Mouse (Mus musculus) lung, adult 2 months (tissue): ENCODE results near the gene Atat1. TPM values are rescaled to one million over a fixed set of nuclear protein-coding genes. Genes with fewer than 3 reads are reported as not detected.

Experiments
- DNase-seq: peaks from one replicate; pipeline ENCODE4 v3.0.0; 2022
- H3K4me1 ChIP-seq: fragments of 200-500 bp; 2 replicates; pipeline ENCODE4 v1.6.1; 2011; ENCODE audit warnings: low read length; ENCODE audit not compliant: control insufficient read depth, insufficient read depth
- H3K4me3 ChIP-seq: fragments of 200-500 bp; replicated peaks from 2 replicates; pipeline ENCODE3; 2011; ENCODE audit warnings: low read depth, mild to moderate bottlenecking, control low read depth, low read length; ENCODE audit errors: extremely low read depth
- CTCF ChIP-seq: fragments of 200-500 bp; IDR thresholded peaks from 2 replicates; pipeline ENCODE4 v1.5.1; 2011; ENCODE audit warnings: mild to moderate bottlenecking, low read length, control low read depth; ENCODE audit not compliant: insufficient read depth
- POLR2A ChIP-seq: fragments of 200-500 bp; IDR thresholded peaks from 2 replicates; pipeline ENCODE4 v1.6.1; 2011; ENCODE audit warnings: low read depth, mild to moderate bottlenecking, control low read depth, low read length, borderline replicate concordance; ENCODE audit errors: extremely low read depth
- WGBS: fragments of 180-500 bp; shearing (Covaris S2); methylation state at CpG from one replicate; pipeline ENCODE4 v1.1.7; 2018; 5-methylcytosine and 5-hydroxymethylcytosine counted together
- polyA plus RNA-seq: library from polyadenylated mRNA; depleted of rRNA; stranded (reverse); fragments of >200 nt; gene quantifications from 2 replicates; pipeline ENCODE4 v1.2.3, GENCODE M21; 2012

Gene Atat1
- polyA plus RNA-seq, 1 experiment = 49.4 TPM

- H3K4me3 ChIP-seq = no peak overlapping the region
- TF ChIP-seq CTCF (no peak), POLR2A (no peak)
- 57% methylated on average over 6 of the region's 6 CpGs for WGBS
- H3K4me1 ChIP-seq = peaks cover 14% of the 10 kb centered on the region
- DNase-seq = no peak
Measured at GRCm38 (mm10) chr17:35874721-35875120, 35.2 kb downstream of the Atat1 start.

- DNase-seq = peak; percentile 92
- peaks cover 12% of the 10 kb centered on the region for H3K4me1 ChIP-seq
- TF ChIP-seq POLR2A (no peak), CTCF (peak; percentile 80)
- 29% methylated on average over 21 of the region's 21 CpGs for WGBS
- no peak overlapping the region for H3K4me3 ChIP-seq
Measured at GRCm38 (mm10) chr17:35873774-35874519, 35.9 kb downstream of the Atat1 start.

GRCm38 (mm10) chr17:35870884-35871696 lies 38.8 kb downstream of the Atat1 start:
- Histone ChIP-seq H3K4me1 (peaks cover 12% of the 10 kb centered on the region), H3K4me3 (no peak overlapping the region)
- peak; percentile 16 for DNase-seq
- TF ChIP-seq POLR2A = no peak
- peak; percentile 38 for TF ChIP-seq CTCF
- 39% methylated on average over 8 of the region's 8 CpGs for WGBS

GRCm38 (mm10) chr17:35870151-35870883 lies 39.6 kb downstream of the Atat1 start:
- TF ChIP-seq CTCF (no peak), POLR2A (peak; percentile 74; the same call in 1 of the 2 replicates)
- DNase-seq = peak; percentile 56
- Histone ChIP-seq H3K4me3 (peak overlapping the region; percentile 70), H3K4me1 (peaks cover 12% of the 10 kb centered on the region)
- 18% methylated on average over 9 of the region's 9 CpGs for WGBS

- 4% methylated on average over 7 of the region's 7 CpGs for WGBS
- peak; percentile 38 for DNase-seq
- TF ChIP-seq POLR2A (no peak), CTCF (no peak)
- H3K4me3 ChIP-seq = peak overlapping the region; percentile 93
- H3K4me1 ChIP-seq = peaks cover 15% of the 10 kb centered on the region
Measured at GRCm38 (mm10) chr17:35869346-35870067, 40.4 kb downstream of the Atat1 start.

GRCm38 (mm10) chr17:35868961-35869345 lies 40.9 kb downstream of the Atat1 start:
- WGBS = 4% methylated on average over 7 of the region's 7 CpGs
- Histone ChIP-seq H3K4me3 (peak overlapping the region; percentile 93), H3K4me1 (peaks cover 15% of the 10 kb centered on the region)
- DNase-seq = no peak
- TF ChIP-seq POLR2A = no peak
- TF ChIP-seq CTCF = no peak

GRCm38 (mm10) chr17:35868165-35868820 lies 41.6 kb downstream of the Atat1 start:
- TF ChIP-seq POLR2A (no peak; the same call in 1 of the 2 replicates), CTCF (no peak)
- 14% methylated on average over 17 of the region's 17 CpGs for WGBS
- Histone ChIP-seq H3K4me1 (peaks cover 11% of the 10 kb centered on the region; the same call in 1 of the 2 replicates), H3K4me3 (peak overlapping the region; percentile 93)
- peak; percentile 34 for DNase-seq
